Mouse (Mus musculus): ENCODE data around the gene Cfap54.

- TF ChIP-seq CEBPB (IDR thresholded peaks at IDR 0.05; ENCODE audit: low read depth), result no peak
- TF ChIP-seq CTCF (IDR thresholded peaks at IDR 0.05; ENCODE audit: control insufficient read depth, insufficient read depth, insufficient read length), result no peak
- TF ChIP-seq MYOD1 (IDR thresholded peaks at IDR 0.05; ENCODE audit: control insufficient read depth, insufficient read length, low read depth), result no peak
- TF ChIP-seq MYOG (IDR thresholded peaks at IDR 0.05; ENCODE audit: control insufficient read depth, extremely low read depth, insufficient read length), result no peak
Measured at GRCm38 (mm10) chr10:92941616-92942015, 139.8 kb downstream of the Cfap54 start.

Data from C2C12 (cell line).